Mouse (Mus musculus): Measurements from ENCODE around the gene Six6. TPM values are rescaled to one million over a fixed set of nuclear protein-coding genes. Genes with fewer than 3 reads are reported as not detected.

Gene Six6
- polyA plus RNA-seq, 1 experiment from 2014 or later = not detected

DNA sequence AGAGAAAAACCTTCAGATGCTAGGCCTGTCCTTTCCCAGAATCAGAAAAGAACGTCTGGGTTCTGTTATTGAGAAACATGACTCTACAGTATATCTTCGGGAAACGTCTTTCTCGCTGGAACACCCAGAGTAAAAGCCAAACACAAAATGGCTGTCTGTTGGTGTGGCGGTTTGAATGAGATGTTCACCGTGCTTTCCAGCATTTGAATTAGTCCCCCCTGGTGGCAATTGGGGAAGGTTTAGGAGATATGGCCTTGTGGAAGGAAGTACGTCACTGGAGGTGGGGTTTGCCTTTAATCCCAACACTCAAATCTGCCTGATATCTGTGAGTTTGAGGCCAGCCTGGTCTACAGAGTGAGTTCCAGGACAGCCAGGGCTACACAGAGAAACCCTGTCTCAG, 27.8 kb downstream of the Six6 start:
- H3K4me3 ChIP-seq = no peak overlapping the region

GRCm38 (mm10) chr12:72970620-72971019, 30.9 kb downstream of the Six6 start:
- H3K4me3 ChIP-seq = no peak overlapping the region
- ATAC-seq (ENCODE audit: low FRiP score) = no peak
- H3K36me3 ChIP-seq = no peaks in the 10 kb centered on the region
- WGBS = 64% methylated on average over 14 of the region's 14 CpGs
- no peak overlapping the region for H3K4me2 ChIP-seq
- peaks cover 68% of the 10 kb centered on the region for H3K27me3 ChIP-seq
- no peak overlapping the region for H3K27ac ChIP-seq
- H3K9ac ChIP-seq = no peak overlapping the region
- H3K9me3 ChIP-seq = no peaks in the 10 kb centered on the region
- H3K4me1 ChIP-seq (replicated peaks) = no peaks in the 10 kb centered on the region

More for the DNA sequence above, 27.8 kb downstream of the Six6 start:
- H3K9ac ChIP-seq = no peak overlapping the region
- ATAC-seq (ENCODE audit: low FRiP score) = no peak
- WGBS = 86% methylated on average over 7 of the region's 7 CpGs
- no peaks in the 10 kb centered on the region for H3K4me1 ChIP-seq (replicated peaks)
- no peaks in the 10 kb centered on the region for H3K36me3 ChIP-seq
- H3K4me2 ChIP-seq = no peak overlapping the region
- H3K27ac ChIP-seq = no peak overlapping the region
- peaks cover 57% of the 10 kb centered on the region for H3K27me3 ChIP-seq
- no peaks in the 10 kb centered on the region for H3K9me3 ChIP-seq

GRCm38 (mm10) chr12:72973161-72973560, 33.5 kb downstream of the Six6 start:
- no peak overlapping the region for H3K9ac ChIP-seq

DNA sequence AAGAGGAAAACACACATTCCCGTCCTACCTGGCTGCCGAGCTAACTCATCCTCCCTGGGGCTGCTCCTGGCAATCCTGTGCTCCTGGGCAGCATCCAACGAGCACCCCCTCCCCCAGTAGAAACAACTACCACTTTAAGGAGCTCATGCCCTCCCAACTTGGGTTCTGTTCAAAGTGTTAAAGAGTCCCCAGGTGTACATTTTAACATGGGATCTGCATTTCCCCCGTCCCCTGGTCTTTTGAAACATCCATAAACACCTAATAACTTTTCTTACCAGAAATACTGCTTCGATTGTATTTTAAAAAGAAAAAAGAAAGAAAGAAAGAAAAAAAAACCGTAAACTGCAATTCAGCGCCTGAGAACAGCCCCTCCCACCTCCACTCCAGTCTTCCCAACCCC, 36.5 kb downstream of the Six6 start:
- Histone ChIP-seq H3K27me3 (peaks cover 70% of the 10 kb centered on the region), H3K4me2 (peak overlapping the region; percentile 41), H3K9me3 (no peaks in the 10 kb centered on the region), H3K9ac (no peak overlapping the region), H3K4me3 (no peak overlapping the region), H3K36me3 (no peaks in the 10 kb centered on the region), H3K4me1 (replicated peaks) (no peaks in the 10 kb centered on the region), H3K27ac (no peak overlapping the region)
- ATAC-seq (ENCODE audit: low FRiP score) = no peak
- WGBS = 8% methylated on average over 7 of the region's 7 CpGs

More at GRCm38 (mm10) chr12:72973161-72973560, 33.5 kb downstream of the Six6 start:
- H3K4me2 ChIP-seq = no peak overlapping the region
- H3K27me3 ChIP-seq = peaks cover 72% of the 10 kb centered on the region
- no peak for ATAC-seq (ENCODE audit: low FRiP score)
- no peak overlapping the region for H3K27ac ChIP-seq
- H3K4me3 ChIP-seq = no peak overlapping the region
- no peaks in the 10 kb centered on the region for H3K9me3 ChIP-seq
- WGBS = 10% methylated on average over 6 of the region's 6 CpGs
- no peaks in the 10 kb centered on the region for H3K4me1 ChIP-seq (replicated peaks)
- no peaks in the 10 kb centered on the region for H3K36me3 ChIP-seq

DNA sequence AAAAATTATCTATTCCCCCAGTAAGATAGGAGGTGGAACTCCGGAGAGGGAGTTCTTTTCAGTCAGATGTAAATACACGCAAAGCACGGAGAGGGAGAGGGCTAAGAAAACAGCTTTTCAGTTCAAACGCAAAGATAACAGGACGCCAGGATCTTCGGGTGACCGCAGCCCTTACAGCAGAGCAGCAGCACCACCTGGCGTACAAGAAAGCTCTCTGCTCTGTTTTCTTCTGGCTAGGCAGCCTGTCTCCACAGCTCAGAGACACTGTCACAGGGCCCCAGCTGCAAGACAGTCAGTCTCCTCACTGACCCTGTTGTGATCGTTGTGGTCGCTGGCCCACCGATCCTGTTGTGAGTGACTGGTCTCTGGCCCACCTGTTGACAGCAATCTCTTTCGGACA, 37.0 kb downstream of the Six6 start:
- Histone ChIP-seq H3K27ac (no peak overlapping the region), H3K4me3 (no peak overlapping the region), H3K36me3 (no peaks in the 10 kb centered on the region), H3K9ac (no peak overlapping the region), H3K9me3 (no peaks in the 10 kb centered on the region), H3K4me2 (peak overlapping the region; percentile 41), H3K27me3 (peaks cover 70% of the 10 kb centered on the region), H3K4me1 (replicated peaks) (no peaks in the 10 kb centered on the region)
- ATAC-seq (ENCODE audit: low FRiP score) = peak; percentile 71; the same call in 1 of the 2 replicates
- 2% methylated on average over 12 of the region's 12 CpGs for WGBS

DNA sequence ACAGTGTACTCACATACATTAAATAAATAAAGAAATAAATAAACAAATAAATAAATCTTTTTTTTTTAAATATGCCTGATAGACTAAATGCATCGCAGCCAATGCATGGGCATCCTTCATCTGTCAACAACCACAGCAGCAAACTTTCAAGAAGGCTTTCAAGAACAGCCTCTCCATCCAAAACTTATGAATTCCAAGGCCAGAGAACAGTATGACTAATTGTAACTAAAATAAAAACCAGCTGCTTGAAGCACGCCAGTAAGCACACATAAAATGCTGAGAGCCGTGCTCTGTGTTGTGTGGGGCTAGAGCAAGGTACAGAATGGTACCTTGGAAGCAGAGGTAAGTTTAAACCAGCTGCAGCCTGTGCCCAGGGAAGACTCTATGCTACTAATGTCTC, 38.2 kb downstream of the Six6 start:
- H3K4me2 ChIP-seq = no peak overlapping the region
- no peak overlapping the region for H3K27ac ChIP-seq
- no peak overlapping the region for H3K9ac ChIP-seq
- no peaks in the 10 kb centered on the region for H3K4me1 ChIP-seq (replicated peaks)
- peaks cover 65% of the 10 kb centered on the region for H3K27me3 ChIP-seq
- no peak overlapping the region for H3K4me3 ChIP-seq
- no peaks in the 10 kb centered on the region for H3K9me3 ChIP-seq
- no peaks in the 10 kb centered on the region for H3K36me3 ChIP-seq
- WGBS = 89% methylated on average over 3 of the region's 3 CpGs
- ATAC-seq (ENCODE audit: low FRiP score) = no peak

DNA sequence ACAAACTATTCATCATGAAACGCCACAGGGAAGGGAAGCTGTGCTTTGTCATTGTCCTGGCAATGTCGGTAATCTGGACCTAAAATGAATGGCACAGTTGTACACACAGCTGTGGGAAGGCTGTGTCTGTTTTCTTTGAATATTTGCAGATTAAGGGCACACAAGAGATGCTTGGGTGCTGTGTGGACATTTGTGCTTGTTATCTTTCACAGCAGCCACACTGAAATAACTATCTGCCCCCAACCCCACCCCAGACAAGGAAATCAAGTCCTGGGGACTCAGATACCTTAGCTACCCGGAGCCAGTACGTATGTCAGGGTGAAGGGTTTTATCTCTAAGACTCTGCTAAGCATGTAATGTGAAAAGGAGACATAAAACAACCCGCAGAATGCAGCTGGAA, 39.5 kb downstream of the Six6 start:
- H3K9ac ChIP-seq = no peak overlapping the region
- ATAC-seq (ENCODE audit: low FRiP score) = no peak
- 81% methylated on average over 5 of the region's 5 CpGs for WGBS
- no peak overlapping the region for H3K27ac ChIP-seq
- no peaks in the 10 kb centered on the region for H3K9me3 ChIP-seq
- H3K4me1 ChIP-seq (replicated peaks) = no peaks in the 10 kb centered on the region
- H3K4me2 ChIP-seq = no peak overlapping the region
- H3K36me3 ChIP-seq = no peaks in the 10 kb centered on the region
- no peak overlapping the region for H3K4me3 ChIP-seq
- peaks cover 55% of the 10 kb centered on the region for H3K27me3 ChIP-seq

GRCm38 (mm10) chr12:72982616-72983015, 42.9 kb downstream of the Six6 start:
- 86% methylated on average over 10 of the region's 10 CpGs for WGBS
- Histone ChIP-seq H3K27ac (no peak overlapping the region), H3K4me3 (no peak overlapping the region), H3K9ac (no peak overlapping the region), H3K9me3 (no peaks in the 10 kb centered on the region), H3K4me2 (no peak overlapping the region), H3K36me3 (no peaks in the 10 kb centered on the region), H3K27me3 (peaks cover 24% of the 10 kb centered on the region), H3K4me1 (replicated peaks) (no peaks in the 10 kb centered on the region)
- ATAC-seq (ENCODE audit: low FRiP score) = no peak

- Histone ChIP-seq H3K27me3 (peaks cover 20% of the 10 kb centered on the region; the same call in 1 of the 2 replicates), H3K4me2 (no peak overlapping the region), H3K9ac (no peak overlapping the region), H3K36me3 (no peaks in the 10 kb centered on the region), H3K9me3 (no peaks in the 10 kb centered on the region), H3K4me1 (replicated peaks) (no peaks in the 10 kb centered on the region), H3K27ac (no peak overlapping the region), H3K4me3 (no peak overlapping the region)
- ATAC-seq (ENCODE audit: low FRiP score) = no peak
- 88% methylated on average over 8 of the region's 8 CpGs for WGBS
Observed at GRCm38 (mm10) chr12:72983071-72983857, 43.6 kb downstream of the Six6 start.

Other genes with a start within 250 kb of the Six6 start
- 60.2 and 63.8 TPM in 2 replicates for gene Ppm1a, start 182.4 kb upstream of the Six6 start, polyA plus RNA-seq (2015; fragmentation: Nextera tagmentation; extraction: Ambion mirVana)
- gene 4930447C04Rik, start 882 bp downstream of the Six6 start, polyA plus RNA-seq (2015; fragmentation: Nextera tagmentation; extraction: Ambion mirVana) = 4.6 and 5.2 TPM in 2 replicates
- gene Six1, start 114.0 kb downstream of the Six6 start, polyA plus RNA-seq (2015; fragmentation: Nextera tagmentation; extraction: Ambion mirVana) = 2.6 and 5.7 TPM in 2 replicates
- gene Six4, start 173.6 kb downstream of the Six6 start, polyA plus RNA-seq (2015; fragmentation: Nextera tagmentation; extraction: Ambion mirVana) = 0.69 and 1.0 TPM in 2 replicates
- 20.1 and 21.1 TPM in 2 replicates for gene Mnat1, start 183.8 kb downstream of the Six6 start, polyA plus RNA-seq (2015; fragmentation: Nextera tagmentation; extraction: Ambion mirVana)

Data from hindbrain, embryonic 13.5 days (tissue).